Comparison of ENCODE assay signal across 8 mouse cellular contexts in the genomic region with DNA sequence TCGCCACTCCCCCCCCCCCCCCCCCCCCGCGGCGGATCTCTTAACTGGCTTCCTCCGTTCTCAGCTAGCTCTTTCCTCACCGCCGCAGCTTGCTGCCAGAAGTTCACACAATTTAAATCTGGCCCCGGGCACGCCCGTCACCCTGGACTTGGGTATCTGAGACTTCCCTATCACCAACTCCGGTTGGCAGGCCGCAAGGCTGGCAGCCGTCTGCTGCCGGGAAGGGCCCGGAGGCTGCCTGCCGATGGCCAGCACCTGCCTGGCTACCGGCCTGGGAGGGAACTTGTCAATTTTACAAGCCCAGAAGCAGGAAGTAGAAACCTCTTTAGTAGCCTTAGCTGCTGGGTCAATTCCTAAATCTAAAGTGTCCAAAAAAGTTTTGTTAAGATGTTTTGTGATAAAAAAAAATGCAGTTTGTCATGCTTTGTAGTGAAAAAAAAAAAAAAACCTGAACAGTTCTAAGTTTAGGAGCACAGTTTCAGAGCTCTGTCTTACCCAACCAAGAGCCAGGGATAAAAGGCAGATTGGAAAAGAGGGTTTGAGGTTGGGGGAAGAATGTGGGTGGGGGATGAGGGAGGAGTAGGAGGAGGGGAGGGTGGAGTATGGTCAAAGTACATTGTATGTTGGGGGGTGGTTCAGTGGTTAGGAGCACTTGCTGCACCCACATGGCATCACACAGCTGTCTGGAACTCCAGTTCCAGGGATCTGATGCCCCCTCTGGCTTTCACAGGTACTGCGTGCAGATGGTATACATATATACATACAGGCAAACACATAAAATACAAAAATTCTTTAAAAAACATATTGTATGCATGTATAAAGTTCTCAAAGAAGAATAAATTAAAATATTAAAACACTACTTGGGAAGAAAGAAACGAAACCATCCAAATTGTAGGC.
DNase-seq lines count a peak whose midpoint lies in the region; ATAC-seq and TF ChIP-seq lines count a peak whose summit lies in the region.

No protein-coding gene starts in this region.

- H3K4me3 ChIP-seq in embryonic facial prominence, embryonic 15.5 days (replicated peaks), result peak overlapping the region; percentile 84
- peak overlapping the region; percentile 87 for H3K4me3 ChIP-seq in midbrain, postnatal 0 days (ENCODE audit: low read depth, low read length)
- H3K4me3 ChIP-seq in testis, adult 2 months (ENCODE audit: control insufficient read depth, low read depth, low read length), result peak overlapping the region; percentile 95

- no peaks in the 10 kb centered on the region for H3K36me3 ChIP-seq in embryonic facial prominence, embryonic 15.5 days
- no peaks in the 10 kb centered on the region for H3K36me3 ChIP-seq in midbrain, postnatal 0 days (ENCODE audit: insufficient read depth, low read length)
- no peaks in the 10 kb centered on the region for H3K36me3 ChIP-seq in testis, adult 2 months (ENCODE audit: control insufficient read depth, insufficient read depth, low read length)

- no peak; the same call in 1 of the 2 replicates for ATAC-seq in embryonic facial prominence, embryonic 15.5 days (ENCODE audit: insufficient number of reproducible peaks, low FRiP score, low TSS enrichment, low read depth)
- peak; percentile 79 to 91 for ATAC-seq in hematopoietic stem cell, adult 5-6 weeks (replicated peaks in 1 of 2; ENCODE audit: insufficient read depth in 1 of 2, low FRiP score in 2 of 2, low TSS enrichment in 1 of 2, low read depth in 1 of 2, poor library complexity in 2 of 2, severe bottlenecking in 2 of 2)
- peak; percentile 15; the same call in 1 of the 2 replicates for ATAC-seq in midbrain, postnatal 0 days (ENCODE audit: low FRiP score)

- peak; percentile 84 for DNase-seq in adrenal gland, postnatal 10 days
- no peak for DNase-seq in adrenal gland, adult 2 months
- DNase-seq in adrenal gland, postnatal 36 days, result peak; percentile 16
- peak; percentile 73 for DNase-seq in liver
- peak; percentile 72 for DNase-seq in midbrain, postnatal 0 days (ENCODE audit: low spot score)

- TF ChIP-seq POLR2A in testis, adult 2 months (IDR thresholded peaks at IDR 0.05; ENCODE audit: control insufficient read depth, low read depth, low read length), result no peak

- no peaks in the 10 kb centered on the region for H3K27me3 ChIP-seq in embryonic facial prominence, embryonic 15.5 days
- no peaks in the 10 kb centered on the region for H3K27me3 ChIP-seq in midbrain, postnatal 0 days (ENCODE audit: insufficient read depth, low read length)
- H3K27me3 ChIP-seq in testis, adult 2 months (ENCODE audit: control insufficient read depth, insufficient read depth, low read length), result no peaks in the 10 kb centered on the region

- H3K9ac ChIP-seq in embryonic facial prominence, embryonic 15.5 days, result peak overlapping the region; percentile 35; the same call in 1 of the 2 replicates
- peak overlapping the region; percentile 90 for H3K9ac ChIP-seq in midbrain, postnatal 0 days (replicated peaks; ENCODE audit: low read length, poor library complexity, severe bottlenecking)

- WGBS in embryonic facial prominence, embryonic 15.5 days, result 13% methylated on average over 14 of the region's 19 CpGs
- 11% methylated on average over 16 of the region's 19 CpGs for WGBS in midbrain, postnatal 0 days

- peak overlapping the region; percentile 93 for H3K27ac ChIP-seq in embryonic facial prominence, embryonic 15.5 days (replicated peaks)
- H3K27ac ChIP-seq in midbrain, postnatal 0 days (ENCODE audit: low read depth, low read length), result peak overlapping the region; percentile 93
- H3K27ac ChIP-seq in testis, adult 2 months (ENCODE audit: control insufficient read depth, insufficient read depth, low read depth, low read length), result peak overlapping the region; percentile 84

- peak; percentile 72 for TF ChIP-seq CTCF in midbrain, postnatal 0 days (IDR thresholded peaks at IDR 0.05)
- TF ChIP-seq CTCF in testis, adult 2 months (IDR thresholded peaks at IDR 0.05; ENCODE audit: control insufficient read depth, insufficient read depth, insufficient replicate concordance, low read depth, low read length), result peak; percentile 52; the same call in 1 of the 2 replicates

- no peaks in the 10 kb centered on the region for H3K9me3 ChIP-seq in embryonic facial prominence, embryonic 15.5 days (replicated peaks)
- no peaks in the 10 kb centered on the region for H3K9me3 ChIP-seq in midbrain, postnatal 0 days (ENCODE audit: low read length)

- peaks cover 18% of the 10 kb centered on the region for H3K4me1 ChIP-seq in embryonic facial prominence, embryonic 15.5 days
- peaks cover 5% of the 10 kb centered on the region; the same call in 1 of the 2 replicates for H3K4me1 ChIP-seq in midbrain, postnatal 0 days (ENCODE audit: insufficient read depth, low read length)
- H3K4me1 ChIP-seq in testis, adult 2 months (ENCODE audit: control insufficient read depth, insufficient read depth, low read length), result peaks cover 7% of the 10 kb centered on the region

- peak overlapping the region; percentile 89 for H3K4me2 ChIP-seq in embryonic facial prominence, embryonic 15.5 days (replicated peaks)
- peak overlapping the region; percentile 72 for H3K4me2 ChIP-seq in midbrain, postnatal 0 days (ENCODE audit: low read depth, low read length, poor library complexity, severe bottlenecking)
